Mouse (Mus musculus) E14TG2a.4 (cell line): ENCODE data around the gene Tbpl1.

Experiments
- CTCF ChIP-seq: conservative IDR thresholded peaks from 2 replicates; pipeline ENCODE4 v1.5.1; 2014; ENCODE audit warnings: low read length
- NANOG ChIP-seq: IDR thresholded peaks from 2 replicates; pipeline ENCODE4 v1.6.1; 2014; ENCODE audit warnings: borderline replicate concordance, low read length, mixed read lengths

DNA sequence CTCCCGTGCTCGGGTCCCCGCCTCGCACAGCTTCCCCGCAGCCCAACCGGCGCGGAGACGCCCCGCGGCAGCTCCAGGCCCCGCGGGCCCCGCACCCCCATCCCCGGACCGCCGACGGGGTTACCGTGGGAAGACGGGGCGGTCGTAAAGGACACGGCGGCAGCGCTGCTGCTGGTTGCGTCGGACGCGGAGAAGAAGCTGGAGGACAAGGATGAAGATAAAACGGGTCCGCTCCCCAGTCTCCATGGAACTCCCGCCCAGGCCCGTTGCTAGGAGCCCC lies 806 bp downstream of the Tbpl1 start:
- TF ChIP-seq CTCF = no peak
- no peak for TF ChIP-seq NANOG
